Mouse (Mus musculus): ENCODE data around the gene Rpl38. TPM values are rescaled to one million over a fixed set of nuclear protein-coding genes. Genes with fewer than 3 reads are reported as not detected.
A peak's percentile ranks its signal among the peaks of the same experiment; 100 is the strongest.

The Rpl38 gene
- polyA plus RNA-seq, 1 experiment from 2014 or later: 935 TPM

- Histone ChIP-seq H3K27me3 (replicated peaks; ENCODE audit: control insufficient read depth, insufficient read depth, low read length) (0 out of 2 replicates have a peak, but pooled peaks cover 6% of the 10 kb centered on the region), H3K36me3 (ENCODE audit: control insufficient read depth, insufficient read depth) (no peaks in the 10 kb centered on the region), H3K27ac (ENCODE audit: low read depth, low read length) (no peak overlapping the region), H3K4me2 (replicated peaks; ENCODE audit: low read depth) (no peak overlapping the region), H3K4me3 (ENCODE audit: low read depth, low read length) (no peak overlapping the region), H3K9me3 (ENCODE audit: control insufficient read depth) (no peaks in the 10 kb centered on the region), H3K9ac (ENCODE audit: low read depth, low read length) (no peak overlapping the region), H3K4me1 (replicated peaks; ENCODE audit: control insufficient read depth, insufficient read depth, low read length) (no peaks in the 10 kb centered on the region)
- 69% methylated on average over 8 of the region's 8 CpGs for whole genome bisulfite sequencing
- ATAC-seq: no peak
- no peak for TF ChIP-seq CTCF (IDR thresholded peaks at IDR 0.05; ENCODE audit: low read depth)
Observed at GRCm38 (mm10) chr11:114632266-114632665, 36.1 kb upstream of the Rpl38 start.

- Histone ChIP-seq H3K4me3 (ENCODE audit: low read depth, low read length) (no peak overlapping the region), H3K27ac (ENCODE audit: low read depth, low read length) (no peak overlapping the region), H3K27me3 (replicated peaks; ENCODE audit: control insufficient read depth, insufficient read depth, low read length) (peaks cover 11% of the 10 kb centered on the region; the same call in 1 of the 2 replicates), H3K4me1 (replicated peaks; ENCODE audit: control insufficient read depth, insufficient read depth, low read length) (no peaks in the 10 kb centered on the region), H3K9ac (ENCODE audit: low read depth, low read length) (no peak overlapping the region), H3K9me3 (ENCODE audit: control insufficient read depth) (no peaks in the 10 kb centered on the region), H3K36me3 (ENCODE audit: control insufficient read depth, insufficient read depth) (no peaks in the 10 kb centered on the region), H3K4me2 (replicated peaks; ENCODE audit: low read depth) (no peak overlapping the region)
- TF ChIP-seq CTCF (IDR thresholded peaks at IDR 0.05; ENCODE audit: low read depth): peak; percentile 94
- ATAC-seq: no peak
- WGBS: 0% methylated on average over 6 of the region's 6 CpGs
Observed at GRCm38 (mm10) chr11:114636292-114636691, 32.0 kb upstream of the Rpl38 start.

GRCm38 (mm10) chr11:114636727-114637505 lies 31.4 kb upstream of the Rpl38 start:
- no peaks in the 10 kb centered on the region for H3K9me3 ChIP-seq (ENCODE audit: control insufficient read depth)
- H3K36me3 ChIP-seq (ENCODE audit: control insufficient read depth, insufficient read depth): no peaks in the 10 kb centered on the region
- no peak overlapping the region for H3K4me3 ChIP-seq (ENCODE audit: low read depth, low read length)
- no peak overlapping the region for H3K27ac ChIP-seq (ENCODE audit: low read depth, low read length)
- no peak overlapping the region for H3K9ac ChIP-seq (ENCODE audit: low read depth, low read length)
- H3K4me1 ChIP-seq (replicated peaks; ENCODE audit: control insufficient read depth, insufficient read depth, low read length): no peaks in the 10 kb centered on the region
- no peak for ATAC-seq
- H3K4me2 ChIP-seq (replicated peaks; ENCODE audit: low read depth): no peak overlapping the region
- WGBS: 57% methylated on average over 35 of the region's 35 CpGs
- peaks cover 11% of the 10 kb centered on the region; the same call in 1 of the 2 replicates for H3K27me3 ChIP-seq (replicated peaks; ENCODE audit: control insufficient read depth, insufficient read depth, low read length)
- no peak for TF ChIP-seq CTCF (IDR thresholded peaks at IDR 0.05; ENCODE audit: low read depth)

- H3K9me3 ChIP-seq (ENCODE audit: control insufficient read depth): no peaks in the 10 kb centered on the region
- no peak overlapping the region for H3K9ac ChIP-seq (ENCODE audit: low read depth, low read length)
- H3K36me3 ChIP-seq (ENCODE audit: control insufficient read depth, insufficient read depth): no peaks in the 10 kb centered on the region
- WGBS: 69% methylated on average over 10 of the region's 10 CpGs
- H3K27ac ChIP-seq (ENCODE audit: low read depth, low read length): no peak overlapping the region
- no peaks in the 10 kb centered on the region for H3K4me1 ChIP-seq (replicated peaks; ENCODE audit: control insufficient read depth, insufficient read depth, low read length)
- H3K27me3 ChIP-seq (replicated peaks; ENCODE audit: control insufficient read depth, insufficient read depth, low read length): peaks cover 11% of the 10 kb centered on the region; the same call in 1 of the 2 replicates
- no peak overlapping the region for H3K4me2 ChIP-seq (replicated peaks; ENCODE audit: low read depth)
- H3K4me3 ChIP-seq (ENCODE audit: low read depth, low read length): no peak overlapping the region
- no peak for TF ChIP-seq CTCF (IDR thresholded peaks at IDR 0.05; ENCODE audit: low read depth)
- no peak for ATAC-seq
Observed at GRCm38 (mm10) chr11:114638647-114639290, 29.6 kb upstream of the Rpl38 start.

- Histone ChIP-seq H3K4me1 (replicated peaks; ENCODE audit: control insufficient read depth, insufficient read depth, low read length) (no peaks in the 10 kb centered on the region), H3K36me3 (ENCODE audit: control insufficient read depth, insufficient read depth) (no peaks in the 10 kb centered on the region), H3K4me3 (ENCODE audit: low read depth, low read length) (no peak overlapping the region), H3K9me3 (ENCODE audit: control insufficient read depth) (no peaks in the 10 kb centered on the region), H3K4me2 (replicated peaks; ENCODE audit: low read depth) (no peak overlapping the region), H3K27me3 (replicated peaks; ENCODE audit: control insufficient read depth, insufficient read depth, low read length) (peaks cover 11% of the 10 kb centered on the region; the same call in 1 of the 2 replicates), H3K9ac (ENCODE audit: low read depth, low read length) (no peak overlapping the region), H3K27ac (ENCODE audit: low read depth, low read length) (no peak overlapping the region)
- no peak for ATAC-seq
- WGBS: 19% methylated on average over 19 of the region's 19 CpGs
- no peak for TF ChIP-seq CTCF (IDR thresholded peaks at IDR 0.05; ENCODE audit: low read depth)
Observed at GRCm38 (mm10) chr11:114639681-114640103, 28.6 kb upstream of the Rpl38 start.

GRCm38 (mm10) chr11:114640658-114641057 lies 27.7 kb upstream of the Rpl38 start:
- 51% methylated on average over 6 of the region's 6 CpGs for WGBS
- no peak for TF ChIP-seq CTCF (IDR thresholded peaks at IDR 0.05; ENCODE audit: low read depth)
- Histone ChIP-seq H3K4me1 (replicated peaks; ENCODE audit: control insufficient read depth, insufficient read depth, low read length) (no peaks in the 10 kb centered on the region), H3K27me3 (replicated peaks; ENCODE audit: control insufficient read depth, insufficient read depth, low read length) (peaks cover 8% of the 10 kb centered on the region; the same call in 1 of the 2 replicates), H3K9ac (ENCODE audit: low read depth, low read length) (no peak overlapping the region), H3K9me3 (ENCODE audit: control insufficient read depth) (no peaks in the 10 kb centered on the region), H3K4me3 (ENCODE audit: low read depth, low read length) (no peak overlapping the region), H3K27ac (ENCODE audit: low read depth, low read length) (no peak overlapping the region), H3K36me3 (ENCODE audit: control insufficient read depth, insufficient read depth) (no peaks in the 10 kb centered on the region), H3K4me2 (replicated peaks; ENCODE audit: low read depth) (no peak overlapping the region)
- ATAC-seq: no peak

All from intestine, postnatal 0 days (tissue).